Mouse (Mus musculus): Measurements from ENCODE around the gene Gm20219. TPM values are rescaled to one million over a fixed set of nuclear protein-coding genes. Genes with fewer than 3 reads are reported as not detected.
"Not testable (repeated sequence)": the region's sequence is repeated elsewhere in the genome, so short reads cannot be mapped to it uniquely, and the experiment has no call there.

Gene Gm20219
- polyA plus RNA-seq, 1 experiment = 7.2 TPM

DNA sequence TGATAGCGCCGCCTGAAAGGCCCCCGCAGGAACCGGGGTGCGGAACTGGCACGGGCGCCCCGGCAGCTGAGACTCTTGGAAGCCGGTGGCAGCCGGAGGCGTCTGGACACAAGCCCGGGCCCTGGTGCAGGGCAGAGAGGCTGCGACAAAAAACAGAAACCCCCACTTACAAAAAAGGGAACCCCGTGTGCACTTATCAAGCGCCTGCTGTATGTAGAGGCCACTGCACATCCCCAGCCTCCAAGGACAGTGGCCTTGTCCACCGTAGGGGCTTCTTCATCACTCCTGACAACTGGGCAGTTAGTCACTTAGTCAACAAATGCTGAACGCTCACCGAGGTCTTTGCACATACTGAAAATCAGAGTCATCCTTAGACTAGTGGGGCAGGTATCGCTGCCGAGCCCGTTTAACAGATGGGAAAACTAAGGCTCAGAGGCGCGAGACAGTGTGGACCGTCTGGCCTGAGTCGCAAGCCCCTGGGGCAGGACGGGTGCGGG lies 43.7 kb downstream of the Gm20219 start:
- peak; percentile 75 to 76 for DNase-seq
- H3K4me3 ChIP-seq (replicated peaks; ENCODE audit: insufficient read depth, low read depth, low read length) = no peak overlapping the region
- TF ChIP-seq POLR2A (IDR thresholded peaks at IDR 0.05; ENCODE audit: borderline replicate concordance, insufficient read depth, low read length) = no peak
- no peak for TF ChIP-seq CTCF (IDR thresholded peaks at IDR 0.05; ENCODE audit: borderline replicate concordance, insufficient read depth, low read depth, low read length)
- WGBS = 5% methylated on average over 27 of the region's 27 CpGs
- no peaks in the 10 kb centered on the region for H3K27me3 ChIP-seq (ENCODE audit: control insufficient read depth, insufficient read depth, low read length)
- no peak overlapping the region for H3K27ac ChIP-seq (ENCODE audit: insufficient read depth, low read length)
- H3K4me1 ChIP-seq (ENCODE audit: control insufficient read depth, insufficient read depth, low read length) = peaks cover 13% of the 10 kb centered on the region

DNA sequence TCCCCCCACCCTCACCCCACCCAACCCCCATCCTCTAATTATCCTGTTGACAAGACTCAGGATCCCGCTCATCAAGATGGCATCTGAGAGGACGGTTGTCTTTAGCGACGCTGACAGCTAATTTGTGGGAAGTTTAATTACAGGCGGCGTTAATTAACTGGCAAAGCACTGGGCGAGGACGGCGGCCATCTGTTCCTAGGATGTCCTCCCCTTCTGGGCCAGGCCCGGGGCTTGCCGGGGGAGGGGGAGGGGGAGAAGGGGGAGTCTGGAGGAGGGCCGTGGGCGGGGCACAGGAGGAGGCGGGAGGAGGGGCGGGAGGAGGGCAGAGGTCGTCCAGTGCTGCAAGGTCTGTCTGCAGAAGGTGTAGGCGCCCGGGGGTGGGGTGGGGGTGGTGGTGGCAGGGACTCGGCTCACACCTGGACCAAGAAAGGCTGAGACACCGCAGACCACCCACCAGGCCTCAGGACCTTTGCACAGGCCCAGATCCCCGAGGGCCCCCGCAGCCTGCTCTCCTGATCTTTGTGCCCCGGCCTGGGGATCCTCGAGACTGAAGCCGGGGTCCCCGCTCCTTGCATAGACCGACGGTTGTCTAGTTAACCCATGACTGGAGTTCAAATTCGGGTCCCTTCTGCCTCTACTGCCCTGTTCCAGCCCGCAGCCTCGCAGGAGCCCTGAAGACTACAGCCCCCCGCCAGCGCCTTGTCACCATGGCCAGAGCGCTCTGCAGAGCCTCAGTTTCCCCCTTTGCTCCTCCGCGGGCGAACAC lies 44.3 kb downstream of the Gm20219 start:
- H3K27me3 ChIP-seq (ENCODE audit: control insufficient read depth, insufficient read depth, low read length) = no peaks in the 10 kb centered on the region
- peaks cover 13% of the 10 kb centered on the region for H3K4me1 ChIP-seq (ENCODE audit: control insufficient read depth, insufficient read depth, low read length)
- TF ChIP-seq CTCF (IDR thresholded peaks at IDR 0.05; ENCODE audit: borderline replicate concordance, insufficient read depth, low read depth, low read length) = no peak
- TF ChIP-seq POLR2A (IDR thresholded peaks at IDR 0.05; ENCODE audit: borderline replicate concordance, insufficient read depth, low read length) = no peak
- WGBS = 1% methylated on average over 30 of the region's 37 CpGs
- peak; percentile 76 to 84 for DNase-seq
- no peak overlapping the region for H3K27ac ChIP-seq (ENCODE audit: insufficient read depth, low read length)
- H3K4me3 ChIP-seq (replicated peaks; ENCODE audit: insufficient read depth, low read depth, low read length) = no peak overlapping the region

DNA sequence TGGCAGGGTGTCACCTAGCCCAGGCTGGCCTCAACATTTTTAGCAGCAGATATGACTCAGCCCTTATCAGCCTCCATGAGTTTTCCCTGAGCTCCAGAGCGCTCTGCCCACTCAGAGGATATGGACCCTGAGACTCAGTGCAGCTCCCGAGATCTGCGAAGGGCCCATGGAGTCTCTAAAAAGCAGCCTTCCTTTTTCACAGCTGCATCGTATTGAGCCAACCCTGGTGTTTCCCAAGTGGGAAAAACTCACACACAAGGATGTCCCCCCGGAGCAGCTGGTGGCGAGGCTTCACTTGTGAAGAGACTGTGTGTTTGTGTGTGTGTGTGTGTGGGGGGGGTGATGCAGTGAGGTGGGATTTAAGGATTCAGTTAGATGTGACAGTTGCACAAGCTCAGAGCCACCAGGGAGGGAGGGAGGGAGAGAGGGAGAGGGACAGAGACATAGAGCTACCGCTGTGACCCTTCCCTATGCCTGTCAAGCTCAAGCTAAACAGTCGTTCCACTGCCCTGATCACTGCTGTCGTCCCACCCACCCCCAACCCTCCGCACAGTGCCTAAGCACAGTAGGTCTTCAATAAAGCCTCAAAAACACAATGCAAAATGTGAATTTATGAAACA lies 45.1 kb downstream of the Gm20219 start:
- WGBS = 49% methylated on average over 10 of the region's 10 CpGs
- DNase-seq = peak in 1 of 2 experiments; percentile 11
- Histone ChIP-seq H3K4me1 (ENCODE audit: control insufficient read depth, insufficient read depth, low read length) (peaks cover 13% of the 10 kb centered on the region), H3K27ac (ENCODE audit: insufficient read depth, low read length) (no peak overlapping the region), H3K27me3 (ENCODE audit: control insufficient read depth, insufficient read depth, low read length) (no peaks in the 10 kb centered on the region), H3K4me3 (replicated peaks; ENCODE audit: insufficient read depth, low read depth, low read length) (no peak overlapping the region)
- TF ChIP-seq CTCF (IDR thresholded peaks at IDR 0.05; ENCODE audit: borderline replicate concordance, insufficient read depth, low read depth, low read length) (no peak), POLR2A (IDR thresholded peaks at IDR 0.05; ENCODE audit: borderline replicate concordance, insufficient read depth, low read length) (no peak)

DNA sequence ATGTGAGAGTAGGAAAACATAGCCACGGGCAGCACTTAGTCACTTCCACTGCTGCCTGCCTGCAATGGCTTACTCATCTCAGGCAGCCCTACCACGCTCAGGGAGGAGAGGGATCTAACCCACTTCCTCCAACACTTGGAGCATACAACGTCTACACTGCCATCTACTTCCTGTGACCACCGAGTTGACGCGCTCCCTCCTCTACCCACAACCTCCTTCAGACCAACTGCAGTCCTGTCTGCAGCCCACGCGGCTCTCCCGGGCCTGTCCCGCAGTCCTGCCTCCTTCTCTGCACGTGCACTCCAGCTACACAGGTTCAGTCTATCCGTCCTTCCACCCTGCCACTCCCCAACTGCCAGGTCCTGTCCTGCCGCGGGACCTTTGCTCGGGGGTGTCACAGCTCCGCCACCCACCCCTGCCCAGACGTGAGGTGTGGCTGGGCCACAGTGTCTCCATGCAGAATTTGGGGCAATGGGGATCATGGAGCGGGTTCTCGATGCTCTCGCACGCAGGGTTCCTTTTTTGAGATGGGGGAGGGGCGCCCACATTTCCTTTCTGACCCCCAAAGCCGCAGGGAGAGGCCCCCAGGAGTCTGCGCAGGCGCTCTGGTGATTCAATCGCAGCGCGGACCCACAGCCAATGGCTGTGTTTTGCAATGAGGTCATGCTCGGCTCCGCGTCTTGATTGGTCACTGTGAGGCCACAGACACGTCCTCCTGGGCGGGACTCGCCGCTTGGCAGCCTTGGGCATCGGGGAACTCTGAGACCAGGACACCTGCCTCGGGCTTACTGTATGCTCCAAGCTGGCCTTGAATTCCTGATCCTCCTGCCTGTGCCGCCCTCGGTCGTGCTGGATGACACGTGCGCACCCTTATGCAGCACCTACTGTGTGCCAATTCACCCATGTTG lies 46.8 kb downstream of the Gm20219 start:
- WGBS = 1% methylated on average over 42 of the region's 42 CpGs
- peak; percentile 26; the same call in 1 of the 2 replicates for TF ChIP-seq POLR2A (IDR thresholded peaks at IDR 0.05; ENCODE audit: borderline replicate concordance, insufficient read depth, low read length)
- no peak for TF ChIP-seq CTCF (IDR thresholded peaks at IDR 0.05; ENCODE audit: borderline replicate concordance, insufficient read depth, low read depth, low read length)

DNA sequence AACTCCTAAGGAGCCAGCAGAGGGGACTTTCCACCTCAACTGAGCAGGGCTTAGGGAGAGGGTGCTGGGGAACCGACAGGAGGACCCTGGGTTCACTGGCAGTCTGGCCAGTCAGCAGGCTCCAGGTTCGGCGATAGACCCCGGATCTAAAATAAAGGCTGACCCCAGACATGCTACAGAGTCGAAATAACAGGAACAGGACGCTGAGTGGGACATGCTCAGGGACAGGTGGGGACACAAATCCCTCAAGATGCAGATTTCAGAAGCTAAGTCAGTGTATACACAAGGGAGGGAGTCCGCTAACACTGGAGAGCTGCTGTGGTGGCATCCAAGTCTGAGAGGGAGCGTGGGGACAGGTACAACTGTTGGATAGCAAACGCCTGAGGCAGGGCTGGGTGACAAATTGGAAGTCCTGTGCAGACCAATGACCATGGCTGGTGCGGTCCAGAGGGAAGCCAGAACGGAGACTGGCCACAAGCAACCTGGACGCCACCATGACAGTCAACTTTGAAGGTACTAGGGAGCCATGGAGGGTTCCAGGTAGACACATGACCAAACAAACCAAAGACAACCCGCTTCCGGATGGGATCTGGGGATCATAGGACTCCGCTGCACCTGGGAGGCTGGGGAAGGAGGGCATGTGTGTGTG lies 47.6 kb downstream of the Gm20219 start:
- Histone ChIP-seq H3K4me3 (replicated peaks; ENCODE audit: insufficient read depth, low read depth, low read length) (peak overlapping the region; percentile 10), H3K4me1 (ENCODE audit: control insufficient read depth, insufficient read depth, low read length) (peaks cover 21% of the 10 kb centered on the region), H3K27me3 (ENCODE audit: control insufficient read depth, insufficient read depth, low read length) (no peaks in the 10 kb centered on the region), H3K27ac (ENCODE audit: insufficient read depth, low read length) (peak overlapping the region; percentile 84; the same call in 1 of the 2 replicates)
- TF ChIP-seq POLR2A (IDR thresholded peaks at IDR 0.05; ENCODE audit: borderline replicate concordance, insufficient read depth, low read length) (no peak), CTCF (IDR thresholded peaks at IDR 0.05; ENCODE audit: borderline replicate concordance, insufficient read depth, low read depth, low read length) (no peak)
- no peak for DNase-seq
- 65% methylated on average over 15 of the region's 15 CpGs for WGBS

More for the DNA sequence above, 46.8 kb downstream of the Gm20219 start:
- H3K4me3 ChIP-seq (replicated peaks; ENCODE audit: insufficient read depth, low read depth, low read length) = peak overlapping the region; percentile 66
- peaks cover 15% of the 10 kb centered on the region for H3K4me1 ChIP-seq (ENCODE audit: control insufficient read depth, insufficient read depth, low read length)
- no peaks in the 10 kb centered on the region for H3K27me3 ChIP-seq (ENCODE audit: control insufficient read depth, insufficient read depth, low read length)
- DNase-seq = peak; percentile 96 to 99
- peak overlapping the region; percentile 84 for H3K27ac ChIP-seq (ENCODE audit: insufficient read depth, low read length)

DNA sequence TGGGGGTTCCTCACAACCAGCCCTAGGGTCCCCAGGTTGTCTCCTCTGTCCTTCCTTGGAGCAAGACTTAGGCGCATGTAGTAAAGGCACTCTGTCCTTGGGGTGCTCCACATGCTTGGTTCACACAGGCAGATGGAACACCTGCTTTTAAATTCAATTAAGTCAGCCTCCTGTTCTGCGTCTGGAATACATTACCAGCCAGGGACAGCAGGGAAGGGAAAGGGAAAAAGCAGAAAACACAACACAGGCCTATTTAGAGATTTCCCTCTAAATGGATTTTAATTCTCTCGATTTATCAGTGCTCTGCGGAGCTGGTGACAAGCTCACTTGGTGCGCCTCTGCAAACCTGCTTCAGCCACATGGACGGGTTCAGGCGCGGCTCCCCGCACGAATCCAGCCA lies 48.8 kb downstream of the Gm20219 start:
- H3K4me1 ChIP-seq (ENCODE audit: control insufficient read depth, insufficient read depth, low read length) = peaks cover 28% of the 10 kb centered on the region
- DNase-seq = no peak
- H3K27ac ChIP-seq (ENCODE audit: insufficient read depth, low read length) = no peak overlapping the region
- H3K27me3 ChIP-seq (ENCODE audit: control insufficient read depth, insufficient read depth, low read length) = no peaks in the 10 kb centered on the region
- no peak overlapping the region for H3K4me3 ChIP-seq (replicated peaks; ENCODE audit: insufficient read depth, low read depth, low read length)
- TF ChIP-seq CTCF (IDR thresholded peaks at IDR 0.05; ENCODE audit: borderline replicate concordance, insufficient read depth, low read depth, low read length) = no peak
- TF ChIP-seq POLR2A (IDR thresholded peaks at IDR 0.05; ENCODE audit: borderline replicate concordance, insufficient read depth, low read length) = no peak
- WGBS = 96% methylated on average over 10 of the region's 10 CpGs

DNA sequence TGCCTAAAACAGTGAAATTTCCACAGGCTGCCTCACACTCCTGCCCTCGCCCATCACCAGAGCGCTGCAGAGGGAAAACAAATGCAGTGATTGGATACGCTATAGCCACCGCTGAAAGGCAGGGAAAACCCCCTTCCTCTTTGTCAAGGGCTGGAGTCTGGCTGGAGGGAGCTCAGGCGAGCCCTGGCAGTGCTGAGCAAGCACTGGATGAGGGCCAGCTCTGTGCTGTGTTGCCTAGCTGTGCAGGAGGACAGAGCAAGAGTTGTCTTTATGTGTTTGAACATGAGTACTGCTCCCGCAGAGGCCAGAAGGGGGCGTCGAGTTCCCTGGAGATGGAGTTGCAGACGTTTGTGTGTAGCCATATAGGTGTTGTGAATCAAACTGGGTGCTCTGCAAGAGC lies 51.7 kb downstream of the Gm20219 start:
- Histone ChIP-seq H3K27ac (ENCODE audit: insufficient read depth, low read length) (no peak overlapping the region), H3K27me3 (ENCODE audit: control insufficient read depth, insufficient read depth, low read length) (no peaks in the 10 kb centered on the region), H3K4me3 (replicated peaks; ENCODE audit: insufficient read depth, low read depth, low read length) (no peak overlapping the region), H3K4me1 (ENCODE audit: control insufficient read depth, insufficient read depth, low read length) (peaks cover 21% of the 10 kb centered on the region)
- WGBS = 13% methylated on average over 9 of the region's 9 CpGs
- peak; percentile 78 to 80 for DNase-seq
- TF ChIP-seq CTCF (IDR thresholded peaks at IDR 0.05; ENCODE audit: borderline replicate concordance, insufficient read depth, low read depth, low read length) = peak; percentile 33; the same call in 1 of the 2 replicates
- TF ChIP-seq POLR2A (IDR thresholded peaks at IDR 0.05; ENCODE audit: borderline replicate concordance, insufficient read depth, low read length) = no peak

DNA sequence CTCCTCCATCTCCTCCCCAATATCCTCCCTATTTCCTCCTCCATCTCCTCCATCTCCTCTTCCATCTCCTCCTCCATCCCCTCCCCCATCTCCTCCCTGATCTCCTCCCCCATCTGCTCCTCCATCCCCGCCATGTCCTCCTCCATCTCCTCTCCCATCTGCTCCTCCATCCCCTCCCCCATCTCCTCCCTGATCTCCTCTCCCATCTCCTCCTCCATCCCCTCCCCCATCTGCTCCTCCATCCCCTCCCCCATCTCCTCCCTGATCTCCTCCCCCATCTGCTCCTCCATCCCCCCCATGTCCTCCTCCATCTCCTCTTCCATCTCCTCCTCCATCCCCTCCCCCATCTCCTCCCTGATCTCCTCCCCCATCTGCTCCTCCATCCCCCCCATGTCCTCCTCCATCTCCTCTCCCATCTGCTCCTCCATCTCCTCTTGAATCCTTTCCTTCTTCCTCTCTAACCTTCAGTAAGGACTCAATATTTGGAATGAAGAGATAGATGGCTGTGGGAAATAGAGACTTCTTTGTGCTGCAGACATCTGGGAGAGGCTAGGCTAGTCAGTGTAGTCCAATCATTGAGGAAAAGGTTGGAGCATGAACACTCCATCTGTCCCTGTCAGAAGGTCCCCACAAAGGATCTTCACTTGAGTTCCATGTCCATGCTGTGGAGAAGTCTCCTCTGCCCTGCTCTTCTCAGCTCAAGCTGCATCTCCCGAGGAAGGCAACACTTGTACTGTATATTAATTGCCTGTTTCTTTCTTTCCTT lies 52.4 kb downstream of the Gm20219 start:
- not testable (repeated sequence) for H3K27ac ChIP-seq (ENCODE audit: insufficient read depth, low read length); H3K4me3 ChIP-seq (replicated peaks; ENCODE audit: insufficient read depth, low read depth, low read length); DNase-seq; H3K27me3 ChIP-seq (ENCODE audit: control insufficient read depth, insufficient read depth, low read length)
- peaks cover 20% of the 10 kb centered on the region for H3K4me1 ChIP-seq (ENCODE audit: control insufficient read depth, insufficient read depth, low read length)
- 23% methylated on average over 2 of the region's 2 CpGs for WGBS
